Mouse (Mus musculus) forebrain, embryonic 15.5 days (tissue): Measurements from ENCODE around the gene Pcbp1. TPM values are rescaled to one million over a fixed set of nuclear protein-coding genes. Genes with fewer than 3 reads are reported as not detected.

Experiments used
- ATAC-seq: fragments of 200-750 bp; cut with Nextera tagmentation; replicated peaks from 2 replicates; pipeline ENCODE4 v1.8.0; 2017; ENCODE audit warnings: mild to moderate bottlenecking, moderate TSS enrichment, moderate library complexity
- H3K27ac ChIP-seq: fragments of 300-500 bp; sonication (generic); replicated peaks from 2 replicates; pipeline ENCODE4 v1.5.1; 2015; ENCODE audit warnings: mild to moderate bottlenecking, inconsistent platforms
- H3K27me3 ChIP-seq: fragments of 300-500 bp; sonication (generic); 2 replicates; pipeline ENCODE4 v1.6.1; 2015; ENCODE audit warnings: inconsistent platforms
- H3K36me3 ChIP-seq: fragments of 300-500 bp; sonication (generic); 2 replicates; pipeline ENCODE4 v1.6.1; 2015; ENCODE audit warnings: mild to moderate bottlenecking, inconsistent platforms
- H3K4me1 ChIP-seq: fragments of 300-500 bp; sonication (generic); 2 replicates; pipeline ENCODE4 v1.6.1; 2015; ENCODE audit warnings: inconsistent platforms
- H3K4me2 ChIP-seq: fragments of 300-500 bp; sonication (generic); replicated peaks from 2 replicates; pipeline ENCODE4 v1.6.1; 2015; ENCODE audit warnings: mild to moderate bottlenecking, inconsistent platforms
- H3K4me3 ChIP-seq: fragments of 300-500 bp; sonication (generic); 2 replicates; pipeline ENCODE4 v1.5.1; 2015; ENCODE audit warnings: mild to moderate bottlenecking, inconsistent platforms
- H3K9ac ChIP-seq: fragments of 300-500 bp; sonication (generic); replicated peaks from 2 replicates; pipeline ENCODE4 v1.6.1; 2015; ENCODE audit warnings: mild to moderate bottlenecking, inconsistent platforms
- H3K9me3 ChIP-seq: fragments of 300-500 bp; sonication (generic); 2 replicates; pipeline ENCODE4 v1.6.1; 2016; ENCODE audit warnings: inconsistent platforms
- WGBS: fragments of 180-500 bp; shearing (Covaris S2); methylation state at CpG from one replicate; pipeline ENCODE4 v1.1.7; 2015; ENCODE audit warnings: mixed read lengths; 5-methylcytosine and 5-hydroxymethylcytosine counted together
- polyA plus RNA-seq: library from polyadenylated mRNA; unstranded; fragments of >200 nt; fragmentation: Nextera tagmentation; extraction: Ambion mirVana; gene quantifications from 2 replicates; pipeline ENCODE4 v1.2.1, GENCODE M21; 2015

Pcbp1 gene
- polyA plus RNA-seq, 1 experiment from 2014 or later, result 409 TPM

GRCm38 (mm10) chr6:86522001-86522911, 3.9 kb downstream of the Pcbp1 start:
- no peak overlapping the region for H3K27ac ChIP-seq
- H3K4me3 ChIP-seq, result peak overlapping the region; percentile 5; the same call in 1 of the 2 replicates
- H3K9ac ChIP-seq, result no peak overlapping the region
- H3K36me3 ChIP-seq, result peaks cover 13% of the 10 kb centered on the region; the same call in 1 of the 2 replicates
- no peaks in the 10 kb centered on the region for H3K9me3 ChIP-seq
- peak overlapping the region; percentile 87; the same call in 1 of the 2 replicates for H3K4me2 ChIP-seq
- H3K4me1 ChIP-seq, result peaks cover 17% of the 10 kb centered on the region
- ATAC-seq, result no peak
- H3K27me3 ChIP-seq, result no peaks in the 10 kb centered on the region
- WGBS, result 82% methylated on average over 5 of the region's 5 CpGs

GRCm38 (mm10) chr6:86519767-86520345, 6.3 kb downstream of the Pcbp1 start:
- Histone ChIP-seq H3K27ac (no peak overlapping the region), H3K4me1 (peaks cover 17% of the 10 kb centered on the region), H3K27me3 (no peaks in the 10 kb centered on the region), H3K9me3 (no peaks in the 10 kb centered on the region), H3K9ac (no peak overlapping the region), H3K36me3 (peaks cover 13% of the 10 kb centered on the region; the same call in 1 of the 2 replicates), H3K4me3 (no peak overlapping the region), H3K4me2 (no peak overlapping the region)
- 83% methylated on average over 3 of the region's 3 CpGs for WGBS
- ATAC-seq, result no peak

GRCm38 (mm10) chr6:86516021-86516420, 10.1 kb downstream of the Pcbp1 start:
- no peaks in the 10 kb centered on the region for H3K9me3 ChIP-seq

GRCm38 (mm10) chr6:86513296-86513695, 12.8 kb downstream of the Pcbp1 start:
- H3K9me3 ChIP-seq, result no peaks in the 10 kb centered on the region
- no peak for ATAC-seq

More at GRCm38 (mm10) chr6:86516021-86516420, 10.1 kb downstream of the Pcbp1 start:
- Histone ChIP-seq H3K4me3 (no peak overlapping the region), H3K27me3 (no peaks in the 10 kb centered on the region), H3K4me2 (no peak overlapping the region), H3K27ac (no peak overlapping the region), H3K4me1 (no peaks in the 10 kb centered on the region), H3K36me3 (peaks cover 2% of the 10 kb centered on the region; the same call in 1 of the 2 replicates), H3K9ac (no peak overlapping the region)
- ATAC-seq, result no peak
- WGBS, result 78% methylated on average over 1 of the region's 1 CpGs

GRCm38 (mm10) chr6:86510979-86511378, 15.1 kb downstream of the Pcbp1 start:
- no peaks in the 10 kb centered on the region for H3K4me1 ChIP-seq
- H3K4me2 ChIP-seq, result no peak overlapping the region
- no peak overlapping the region for H3K4me3 ChIP-seq
- H3K27me3 ChIP-seq, result no peaks in the 10 kb centered on the region
- WGBS, result 88% methylated on average over 4 of the region's 4 CpGs
- no peaks in the 10 kb centered on the region for H3K9me3 ChIP-seq
- no peak overlapping the region for H3K27ac ChIP-seq
- ATAC-seq, result no peak
- no peaks in the 10 kb centered on the region for H3K36me3 ChIP-seq
- H3K9ac ChIP-seq, result no peak overlapping the region

More at GRCm38 (mm10) chr6:86513296-86513695, 12.8 kb downstream of the Pcbp1 start:
- Histone ChIP-seq H3K4me2 (no peak overlapping the region), H3K36me3 (no peaks in the 10 kb centered on the region), H3K4me1 (no peaks in the 10 kb centered on the region), H3K4me3 (no peak overlapping the region), H3K9ac (no peak overlapping the region), H3K27me3 (no peaks in the 10 kb centered on the region), H3K27ac (no peak overlapping the region)
- WGBS, result 97% methylated on average over 4 of the region's 4 CpGs

GRCm38 (mm10) chr6:86509866-86510200, 16.3 kb downstream of the Pcbp1 start:
- Histone ChIP-seq H3K27me3 (no peaks in the 10 kb centered on the region), H3K27ac (no peak overlapping the region), H3K9ac (no peak overlapping the region), H3K9me3 (no peaks in the 10 kb centered on the region), H3K4me3 (no peak overlapping the region), H3K36me3 (no peaks in the 10 kb centered on the region), H3K4me2 (no peak overlapping the region), H3K4me1 (no peaks in the 10 kb centered on the region)
- 46% methylated on average over 3 of the region's 3 CpGs for WGBS
- no peak for ATAC-seq

DNA sequence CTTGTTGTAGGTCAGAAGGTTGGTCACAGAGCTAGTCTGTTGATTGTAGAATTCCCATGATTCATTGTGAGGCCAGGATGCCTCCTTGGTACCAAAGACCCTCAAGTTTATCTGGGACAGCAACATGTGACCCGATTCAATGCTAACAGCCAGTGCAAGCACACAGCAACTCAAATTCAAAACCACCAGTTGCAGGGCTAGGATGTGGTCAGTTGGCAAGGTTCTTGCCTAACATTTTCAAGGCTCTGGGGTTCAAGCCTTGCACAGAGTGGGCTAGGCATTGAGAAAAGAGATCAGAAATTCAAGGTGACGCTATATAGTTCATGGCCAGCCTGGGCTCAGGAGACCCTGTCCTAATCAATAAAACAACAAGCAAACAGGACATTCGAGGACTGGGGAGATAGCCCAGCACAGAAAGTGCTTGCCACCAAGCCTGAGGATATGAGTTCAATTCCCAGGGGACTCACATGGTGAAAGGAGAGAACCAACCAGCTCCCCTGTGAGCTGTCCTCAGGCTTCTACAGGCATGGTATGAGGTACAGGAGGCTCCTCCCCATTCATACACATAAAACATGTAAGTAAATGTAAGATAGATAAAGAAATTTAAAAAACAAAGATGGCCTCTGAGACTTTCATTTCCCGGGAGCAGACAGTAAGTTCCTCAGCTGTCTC, 16.8 kb downstream of the Pcbp1 start:
- Histone ChIP-seq H3K27ac (no peak overlapping the region), H3K27me3 (no peaks in the 10 kb centered on the region), H3K9ac (no peak overlapping the region), H3K4me2 (no peak overlapping the region), H3K9me3 (no peaks in the 10 kb centered on the region), H3K4me3 (no peak overlapping the region), H3K4me1 (no peaks in the 10 kb centered on the region), H3K36me3 (no peaks in the 10 kb centered on the region)
- no peak for ATAC-seq
- 88% methylated on average over 4 of the region's 4 CpGs for WGBS

- no peak for ATAC-seq
- 85% methylated on average over 3 of the region's 3 CpGs for WGBS
- Histone ChIP-seq H3K36me3 (no peaks in the 10 kb centered on the region), H3K27ac (no peak overlapping the region), H3K9ac (no peak overlapping the region), H3K4me2 (no peak overlapping the region), H3K9me3 (no peaks in the 10 kb centered on the region), H3K27me3 (no peaks in the 10 kb centered on the region), H3K4me1 (no peaks in the 10 kb centered on the region), H3K4me3 (no peak overlapping the region)
These were observed 17.4 kb downstream of the Pcbp1 start for GRCm38 (mm10) chr6:86508736-86509135.

DNA sequence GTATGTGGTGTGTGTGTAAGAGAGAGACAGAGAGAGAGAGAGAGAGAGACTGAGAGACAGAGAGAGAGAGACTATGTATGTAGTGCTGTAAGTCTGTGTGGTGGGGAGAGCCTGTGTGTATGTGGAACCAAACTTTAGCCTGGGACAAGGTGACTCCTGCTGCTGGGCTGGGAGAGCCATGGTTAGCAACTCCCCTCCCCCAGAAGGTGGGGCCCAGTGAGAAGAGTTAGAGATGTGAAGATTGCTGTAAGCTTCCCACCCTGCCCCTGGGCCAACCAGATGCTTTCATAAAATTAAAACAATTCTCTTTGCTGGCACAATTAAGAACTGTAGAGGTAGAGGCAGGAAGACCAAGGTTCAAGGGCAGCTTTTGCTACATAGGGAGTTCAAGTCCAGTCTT, 19.0 kb downstream of the Pcbp1 start:
- no peaks in the 10 kb centered on the region for H3K4me1 ChIP-seq
- H3K27ac ChIP-seq, result no peak overlapping the region
- H3K9me3 ChIP-seq, result no peaks in the 10 kb centered on the region
- H3K36me3 ChIP-seq, result no peaks in the 10 kb centered on the region
- no peak overlapping the region for H3K4me2 ChIP-seq
- H3K27me3 ChIP-seq, result no peaks in the 10 kb centered on the region
- ATAC-seq, result no peak
- no peak overlapping the region for H3K9ac ChIP-seq
- no peak overlapping the region for H3K4me3 ChIP-seq

GRCm38 (mm10) chr6:86506309-86506708, 19.8 kb downstream of the Pcbp1 start:
- Histone ChIP-seq H3K4me1 (no peaks in the 10 kb centered on the region), H3K9ac (no peak overlapping the region), H3K9me3 (no peaks in the 10 kb centered on the region), H3K4me2 (no peak overlapping the region), H3K27me3 (no peaks in the 10 kb centered on the region), H3K36me3 (no peaks in the 10 kb centered on the region), H3K4me3 (no peak overlapping the region), H3K27ac (no peak overlapping the region)
- WGBS, result 86% methylated on average over 3 of the region's 3 CpGs
- ATAC-seq, result no peak

- ATAC-seq, result no peak
- WGBS, result 66% methylated on average over 7 of the region's 7 CpGs
These were observed 20.4 kb downstream of the Pcbp1 start for GRCm38 (mm10) chr6:86505671-86506070.

GRCm38 (mm10) chr6:86503513-86503912, 22.6 kb downstream of the Pcbp1 start:
- WGBS, result 89% methylated on average over 4 of the region's 4 CpGs

More at GRCm38 (mm10) chr6:86505671-86506070, 20.4 kb downstream of the Pcbp1 start:
- Histone ChIP-seq H3K4me2 (no peak overlapping the region), H3K36me3 (no peaks in the 10 kb centered on the region), H3K9ac (no peak overlapping the region), H3K9me3 (no peaks in the 10 kb centered on the region), H3K4me3 (no peak overlapping the region), H3K27ac (no peak overlapping the region), H3K27me3 (no peaks in the 10 kb centered on the region), H3K4me1 (no peaks in the 10 kb centered on the region)

More at GRCm38 (mm10) chr6:86503513-86503912, 22.6 kb downstream of the Pcbp1 start:
- Histone ChIP-seq H3K9me3 (no peaks in the 10 kb centered on the region), H3K36me3 (no peaks in the 10 kb centered on the region), H3K4me2 (no peak overlapping the region), H3K27ac (no peak overlapping the region), H3K4me1 (no peaks in the 10 kb centered on the region), H3K4me3 (no peak overlapping the region), H3K9ac (no peak overlapping the region), H3K27me3 (no peaks in the 10 kb centered on the region)
- ATAC-seq, result no peak
